Mouse (Mus musculus): ENCODE results near the gene Bpifb1. TPM values are rescaled to one million over a fixed set of nuclear protein-coding genes. Genes with fewer than 3 reads are reported as not detected.
A peak's percentile ranks its signal among the peaks of the same experiment; 100 is the strongest.

Bpifb1 gene
- total and polyA plus RNA-seq, 3 experiments, result not detected

DNA sequence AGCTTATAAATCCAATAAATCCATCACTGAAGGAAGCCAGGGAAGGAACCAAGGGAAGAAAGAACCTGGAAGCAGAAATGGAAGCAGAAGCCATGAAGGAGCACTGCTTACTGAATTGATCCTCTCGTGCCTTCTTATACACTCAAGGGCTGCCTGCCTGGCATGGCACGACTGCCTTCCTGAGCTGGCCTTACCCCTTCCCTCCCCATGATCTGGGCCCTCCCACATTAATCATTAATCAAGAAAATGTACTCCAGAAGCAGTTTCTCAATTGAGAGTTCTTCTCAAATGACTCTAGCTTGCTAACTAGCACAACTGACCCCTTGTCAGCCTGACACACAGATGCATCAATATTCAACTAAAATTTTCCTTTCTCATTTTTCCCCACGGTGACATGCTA lies 21.4 kb upstream of the Bpifb1 start:
- no peaks in the 10 kb centered on the region for H3K36me3 ChIP-seq (replicated peaks in 1 of 2; ENCODE audit: control insufficient read depth in 1 of 2, insufficient read depth in 1 of 2, low read length in 1 of 2)
- DNase-seq (ENCODE audit: extremely low read depth), result no peak
- no peak for TF ChIP-seq ZMIZ1 (IDR thresholded peaks at IDR 0.05; ENCODE audit: low read depth, low read length)
- TF ChIP-seq E2F4 (IDR thresholded peaks at IDR 0.05; ENCODE audit: insufficient replicate concordance, low read depth, low read length), result no peak
- no peak for TF ChIP-seq JUN (IDR thresholded peaks at IDR 0.05; ENCODE audit: insufficient read depth, low read depth, low read length)
- TF ChIP-seq MXI1 (IDR thresholded peaks at IDR 0.05; ENCODE audit: low read depth, low read length), result no peak
- TF ChIP-seq ZNF384 (IDR thresholded peaks at IDR 0.05; ENCODE audit: low read depth, low read length), result no peak
- TF ChIP-seq TCF12 (IDR thresholded peaks at IDR 0.05; ENCODE audit: low read depth, low read length), result no peak
- no peak for TF ChIP-seq NELFE (IDR thresholded peaks at IDR 0.05; ENCODE audit: low read depth, low read length)
- TF ChIP-seq USF1 (IDR thresholded peaks at IDR 0.05; ENCODE audit: low read depth, low read length), result no peak
- TF ChIP-seq MAZ (IDR thresholded peaks at IDR 0.05; ENCODE audit: low read depth, low read length), result no peak
- no peak for TF ChIP-seq JUND (conservative IDR thresholded peaks at IDR 0.05; ENCODE audit: low read depth, low read length)
- no peak for TF ChIP-seq GABPA (IDR thresholded peaks at IDR 0.05; ENCODE audit: insufficient replicate concordance, low read depth, low read length)
- TF ChIP-seq KAT2A (IDR thresholded peaks at IDR 0.05; ENCODE audit: insufficient replicate concordance, low read length), result no peak
- no peak for TF ChIP-seq CHD2 (IDR thresholded peaks at IDR 0.05; ENCODE audit: low read length)
- no peak for TF ChIP-seq USF2 (conservative IDR thresholded peaks at IDR 0.05; ENCODE audit: low read depth, low read length)
- no peak for TF ChIP-seq ZC3H11A (IDR thresholded peaks at IDR 0.05; ENCODE audit: low read depth, low read length)
- dilution Hi-C loops (cut with MboI; ENCODE audit: extremely low pct_ligation_motif_present, extremely low pct_unique_long_range_greater_than_20kb, low sequenced_read_pairs) (no loop called here), in situ Hi-C loops (cut with MboI; ENCODE audit: low pct_ligation_motif_present, low pct_unique_long_range_greater_than_20kb, low sequenced_read_pairs) (no loop called here)
- H3K4me3 ChIP-seq (replicated peaks in 1 of 3; ENCODE audit: low read depth in 2 of 3, low read length in 2 of 3, poor library complexity in 1 of 3), result no peak overlapping the region
- no peak overlapping the region for H3K4me2 ChIP-seq (ENCODE audit: insufficient read depth, low read depth, poor library complexity, severe bottlenecking)
- peaks cover 0 to 4% of the 10 kb centered on the region in 2 experiments; a peak in 1 of 4 replicates for H3K4me1 ChIP-seq (ENCODE audit: control insufficient read depth in 1 of 2, insufficient read depth in 2 of 2)
- H3K9me3 ChIP-seq (replicated peaks; ENCODE audit: low read length), result no peaks in the 10 kb centered on the region
- peaks cover 85% of the 10 kb centered on the region for H3K27me3 ChIP-seq (replicated peaks)
- H3K79me2 ChIP-seq (replicated peaks; ENCODE audit: control insufficient read depth, extremely low read depth, insufficient read depth, poor library complexity, severe bottlenecking), result no peaks in the 10 kb centered on the region
- H3K9ac ChIP-seq (ENCODE audit: insufficient read depth, low read depth), result no peak overlapping the region
- H3K27ac ChIP-seq (ENCODE audit: insufficient read depth, low read depth), result no peak overlapping the region

DNA sequence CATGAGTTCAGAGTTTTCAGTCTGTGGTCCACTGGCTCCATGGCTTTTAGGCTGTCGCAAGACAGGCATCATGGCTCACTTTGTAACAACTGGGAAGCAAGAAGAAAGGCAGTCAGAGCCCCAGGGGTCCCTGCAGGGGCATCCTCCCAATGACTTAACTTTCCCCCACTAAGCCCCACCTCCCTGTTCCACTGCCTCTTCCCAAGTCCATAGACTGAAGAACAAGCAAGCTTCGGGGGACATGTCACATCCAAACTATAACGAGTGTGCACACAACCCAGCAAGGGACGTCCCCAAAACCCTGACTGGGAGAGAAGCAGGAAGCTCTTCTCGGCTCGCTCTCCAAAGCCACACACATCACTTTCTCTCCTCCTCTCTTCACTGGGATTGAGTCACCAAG lies 19.0 kb upstream of the Bpifb1 start:
- peaks cover 0 to 4% of the 10 kb centered on the region in 2 experiments; a peak in 1 of 4 replicates for H3K4me1 ChIP-seq (ENCODE audit: control insufficient read depth in 1 of 2, insufficient read depth in 2 of 2)
- dilution Hi-C loops (cut with MboI; ENCODE audit: extremely low pct_ligation_motif_present, extremely low pct_unique_long_range_greater_than_20kb, low sequenced_read_pairs) (no loop called here), in situ Hi-C loops (cut with MboI; ENCODE audit: low pct_ligation_motif_present, low pct_unique_long_range_greater_than_20kb, low sequenced_read_pairs) (no loop called here)
- no peak overlapping the region for H3K4me3 ChIP-seq (replicated peaks in 1 of 3; ENCODE audit: low read depth in 2 of 3, low read length in 2 of 3, poor library complexity in 1 of 3)
- peak overlapping the region; percentile 31 for H3K4me2 ChIP-seq (ENCODE audit: insufficient read depth, low read depth, poor library complexity, severe bottlenecking)
- DNase-seq (ENCODE audit: extremely low read depth), result no peak
- H3K27me3 ChIP-seq (replicated peaks), result peaks cover 62% of the 10 kb centered on the region
- no peaks in the 10 kb centered on the region for H3K36me3 ChIP-seq (replicated peaks in 1 of 2; ENCODE audit: control insufficient read depth in 1 of 2, insufficient read depth in 1 of 2, low read length in 1 of 2)
- no peaks in the 10 kb centered on the region for H3K9me3 ChIP-seq (replicated peaks; ENCODE audit: low read length)
- TF ChIP-seq IRF4 (IDR thresholded peaks at IDR 0.05; ENCODE audit: low read depth, low read length) (no peak), HCFC1 (IDR thresholded peaks at IDR 0.05; ENCODE audit: low read depth, low read length) (no peak), MEF2A (IDR thresholded peaks at IDR 0.05; ENCODE audit: borderline replicate concordance, low read depth, low read length) (no peak)
- H3K27ac ChIP-seq (ENCODE audit: insufficient read depth, low read depth), result no peak overlapping the region
- no peak overlapping the region for H3K9ac ChIP-seq (ENCODE audit: insufficient read depth, low read depth)
- H3K79me2 ChIP-seq (replicated peaks; ENCODE audit: control insufficient read depth, extremely low read depth, insufficient read depth, poor library complexity, severe bottlenecking), result no peaks in the 10 kb centered on the region

Data from CH12.LX (cell line).